Comparison of ENCODE assay signal across 9 mouse cellular contexts in the genomic region with DNA sequence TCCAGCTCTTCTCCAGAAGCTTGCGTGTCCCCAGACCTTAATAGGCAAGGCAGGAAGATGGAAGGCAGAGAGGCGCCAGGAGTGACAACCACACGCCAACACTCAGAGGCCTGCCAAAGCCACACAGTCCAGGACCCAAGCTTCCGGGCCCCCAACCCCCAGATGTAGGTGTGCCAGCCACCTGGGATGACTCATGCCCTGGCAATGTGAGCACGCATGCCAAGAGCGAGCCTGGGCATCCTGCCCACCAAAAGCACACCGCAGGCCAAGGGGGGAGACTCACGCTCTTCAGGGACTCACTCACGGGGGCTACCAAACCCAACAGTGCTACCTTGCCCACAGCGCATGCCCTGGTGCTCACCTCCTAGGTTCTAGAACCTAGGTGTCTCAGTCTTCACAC. TPM values are rescaled to one million over a fixed set of nuclear protein-coding genes. Genes with fewer than 3 reads are reported as not detected.
A peak's percentile ranks its signal among the peaks of the same experiment; 100 is the strongest.
DNase-seq lines count a peak whose midpoint lies in the region; ATAC-seq and TF ChIP-seq lines count a peak whose summit lies in the region.
"Had no signal": no experiment of that assay in that cellular context is flagged by ENCODE, and none has a peak within 500 bp of the region (broad histone marks: within the 10 kb centered on the region; RNA-seq: fewer than 3 reads in every experiment).

No protein-coding gene starts in this region.

- H3K4me2 ChIP-seq in forebrain, postnatal 0 days (ENCODE audit: low read depth): peak overlapping the region; percentile 61; the same call in 1 of the 2 replicates
- peak overlapping the region; percentile 75 for H3K4me2 ChIP-seq in intestine, embryonic 14.5 days (ENCODE audit: low read length)
- peak overlapping the region; percentile 60 for H3K4me2 ChIP-seq in liver, embryonic 12.5 days
- H3K4me2 ChIP-seq in neural tube, embryonic 13.5 days: peak overlapping the region; percentile 69

- no peak for ATAC-seq in forebrain, postnatal 0 days
- no peak for ATAC-seq in intestine, embryonic 14.5 days (replicated peaks; ENCODE audit: low FRiP score, low TSS enrichment, low read depth)
- no peak for ATAC-seq in liver, embryonic 12.5 days
- no peak for ATAC-seq in neural tube, embryonic 13.5 days (ENCODE audit: low read depth)

- H3K4me3 ChIP-seq in forebrain, postnatal 0 days (ENCODE audit: low read depth, low read length): no peak overlapping the region; the same call in 1 of the 2 replicates
- peak overlapping the region; percentile 37 for H3K4me3 ChIP-seq in intestine, embryonic 14.5 days (ENCODE audit: low read depth, low read length)
- H3K4me3 ChIP-seq in liver, embryonic 12.5 days: peak overlapping the region; percentile 36; the same call in 1 of the 2 replicates
- H3K4me3 ChIP-seq in neural tube, embryonic 13.5 days: peak overlapping the region; percentile 41

- peak; percentile 51 for DNase-seq in adrenal gland, adult 2 months
- no peak for DNase-seq in adrenal gland, adult 8-10 months
- DNase-seq in adrenal gland, postnatal 36 days: peak; percentile 20 to 58
- no peak for DNase-seq in forebrain, postnatal 0 days
- DNase-seq in intestine, embryonic 14.5 days (ENCODE audit: low spot score): peak; percentile 58
- peak; percentile 64 to 72 for DNase-seq in urinary bladder, postnatal 4 days (ENCODE audit: low spot score in 2 of 2)

- TF ChIP-seq CTCF in forebrain, postnatal 0 days (IDR thresholded peaks at IDR 0.05; ENCODE audit: low read depth): no peak

- H3K27ac ChIP-seq in forebrain, postnatal 0 days (ENCODE audit: low read depth, low read length): no peak overlapping the region
- no peak overlapping the region for H3K27ac ChIP-seq in intestine, embryonic 14.5 days (ENCODE audit: low read depth)
- H3K27ac ChIP-seq in liver, embryonic 12.5 days: no peak overlapping the region
- no peak overlapping the region for H3K27ac ChIP-seq in neural tube, embryonic 13.5 days (replicated peaks)

- H3K9ac ChIP-seq in forebrain, postnatal 0 days: 0 out of 2 replicates have a peak overlapping the region, but pooled peaks have one; percentile 45
- no peak overlapping the region for H3K9ac ChIP-seq in intestine, embryonic 14.5 days (ENCODE audit: low read length)
- H3K9ac ChIP-seq in liver, embryonic 12.5 days: no peak overlapping the region
- 0 out of 2 replicates have a peak overlapping the region, but pooled peaks have one; percentile 70 for H3K9ac ChIP-seq in neural tube, embryonic 13.5 days

- 40% methylated on average over 10 of the region's 10 CpGs for WGBS in forebrain, postnatal 0 days
- 46% methylated on average over 10 of the region's 10 CpGs for WGBS in intestine, embryonic 14.5 days
- WGBS in liver, embryonic 12.5 days (ENCODE audit: insufficient replicate concordance): 46% methylated on average over 10 of the region's 10 CpGs
- 52% methylated on average over 10 of the region's 10 CpGs for WGBS in neural tube, embryonic 13.5 days

- H3K4me1 ChIP-seq in forebrain, postnatal 0 days (ENCODE audit: insufficient read depth): no peaks in the 10 kb centered on the region; the same call in 1 of the 2 replicates
- H3K4me1 ChIP-seq in intestine, embryonic 14.5 days (replicated peaks; ENCODE audit: control insufficient read depth, insufficient read depth, low read length): peaks cover 12% of the 10 kb centered on the region
- peaks cover 6% of the 10 kb centered on the region; the same call in 1 of the 2 replicates for H3K4me1 ChIP-seq in liver, embryonic 12.5 days
- H3K4me1 ChIP-seq in neural tube, embryonic 13.5 days (replicated peaks): peaks cover 35% of the 10 kb centered on the region

- no peaks in the 10 kb centered on the region for H3K36me3 ChIP-seq in forebrain, postnatal 0 days (ENCODE audit: insufficient read depth)
- no peaks in the 10 kb centered on the region for H3K36me3 ChIP-seq in intestine, embryonic 14.5 days (ENCODE audit: control insufficient read depth, insufficient read depth, low read length)
- H3K36me3 ChIP-seq in liver, embryonic 12.5 days: no peaks in the 10 kb centered on the region
- H3K36me3 ChIP-seq in neural tube, embryonic 13.5 days: no peaks in the 10 kb centered on the region

- no peaks in the 10 kb centered on the region for H3K9me3 ChIP-seq in forebrain, postnatal 0 days (ENCODE audit: low read length)
- H3K9me3 ChIP-seq in intestine, embryonic 14.5 days (ENCODE audit: control insufficient read depth, low read length): no peaks in the 10 kb centered on the region
- no peaks in the 10 kb centered on the region for H3K9me3 ChIP-seq in liver, embryonic 12.5 days (replicated peaks)
- H3K9me3 ChIP-seq in neural tube, embryonic 13.5 days: no peaks in the 10 kb centered on the region

- H3K27me3 ChIP-seq in forebrain, postnatal 0 days (ENCODE audit: insufficient read depth, low read length): peaks cover 13% of the 10 kb centered on the region
- H3K27me3 ChIP-seq in intestine, embryonic 14.5 days (replicated peaks; ENCODE audit: control insufficient read depth, insufficient read depth, low read length): peaks cover 46% of the 10 kb centered on the region
- peaks cover 80% of the 10 kb centered on the region for H3K27me3 ChIP-seq in liver, embryonic 12.5 days (replicated peaks)
- H3K27me3 ChIP-seq in neural tube, embryonic 13.5 days: peaks cover 54% of the 10 kb centered on the region

RNA-seq across cellular contexts. Expression of gene Rnf39, which starts 0.3 kb away (rescaled TPM):
- under 1 TPM; 0.35 to 0.49 TPM for total RNA-seq in adrenal gland, adult 2 months (2021)
- 0.29 and 2.1 TPM in 2 replicates for polyA plus RNA-seq in adrenal gland, adult 2 months (2012; rRNA removed)
- under 1 TPM in 3 of 4 experiments, not detected in 1; 0.15 to 0.51 (median 0.17) TPM for total RNA-seq in adrenal gland, adult 8-10 months (2022)
- under 1 TPM in 1 of 2 experiments, not detected in 1; 0.16 TPM for total RNA-seq in adrenal gland, postnatal 36 days (2021)
- 1.8 and 2.5 TPM in 2 replicates for total RNA-seq in forebrain, postnatal 0 days (2014; rRNA removed)
- 1.1 and 2.4 TPM in 2 replicates for polyA plus RNA-seq in forebrain, postnatal 0 days (2015; fragmentation: Nextera tagmentation; extraction: Ambion mirVana)
- 1.3 and 1.5 TPM in 2 replicates for polyA plus RNA-seq in intestine, embryonic 14.5 days (2014; fragmentation: Nextera tagmentation; extraction: Ambion mirVana)
- polyA plus RNA-seq in liver, embryonic 12.5 days (2016; fragmentation: Nextera tagmentation; extraction: Ambion mirVana): not detected in 2 replicates
- polyA plus RNA-seq in neural tube, embryonic 13.5 days (2015; fragmentation: Nextera tagmentation; extraction: Ambion mirVana): 1.1 and 1.3 TPM in 2 replicates
- total RNA-seq: gastrocnemius, postnatal 36 days had no signal

RNA-seq across cellular contexts. Expression of gene Ppp1r11, which starts 9.2 kb away (rescaled TPM):
- 100 to 1,000 TPM; 104 to 111 TPM for total RNA-seq in adrenal gland, adult 2 months (2021)
- polyA plus RNA-seq in adrenal gland, adult 2 months (2012; rRNA removed): 21.4 and 23.1 TPM in 2 replicates
- total RNA-seq in adrenal gland, adult 8-10 months (2022): 100 to 1,000 TPM in 1 of 4 experiments, 10 to 100 TPM in 3; 74.5 to 104 (median 81.9) TPM
- 100 to 1,000 TPM in 1 of 2 experiments, 10 to 100 TPM in 1; 91.8 to 102 TPM for total RNA-seq in adrenal gland, postnatal 36 days (2021)
- total RNA-seq in forebrain, postnatal 0 days (2014; rRNA removed): 72.3 and 82.2 TPM in 2 replicates
- 157 and 183 TPM in 2 replicates for polyA plus RNA-seq in forebrain, postnatal 0 days (2015; fragmentation: Nextera tagmentation; extraction: Ambion mirVana)
- polyA plus RNA-seq in intestine, embryonic 14.5 days (2014; fragmentation: Nextera tagmentation; extraction: Ambion mirVana): 120 and 132 TPM in 2 replicates
- polyA plus RNA-seq in liver, embryonic 12.5 days (2016; fragmentation: Nextera tagmentation; extraction: Ambion mirVana): 44.5 and 47.3 TPM in 2 replicates
- 181 and 191 TPM in 2 replicates for polyA plus RNA-seq in neural tube, embryonic 13.5 days (2015; fragmentation: Nextera tagmentation; extraction: Ambion mirVana)

RNA-seq across cellular contexts. Expression of gene Znrd1, which starts 16.0 kb away (rescaled TPM):
- total RNA-seq in adrenal gland, adult 2 months (2021): 10 to 100 TPM; 41.1 to 41.6 TPM
- polyA plus RNA-seq in adrenal gland, adult 2 months (2012; rRNA removed): 11.6 and 12.8 TPM in 2 replicates
- total RNA-seq in adrenal gland, adult 8-10 months (2022): 10 to 100 TPM; 39.0 to 48.4 (median 43.6) TPM
- total RNA-seq in adrenal gland, postnatal 36 days (2021): 10 to 100 TPM; 44.2 to 45.0 TPM
- total RNA-seq in forebrain, postnatal 0 days (2014; rRNA removed): 28.6 and 35.0 TPM in 2 replicates
- polyA plus RNA-seq in forebrain, postnatal 0 days (2015; fragmentation: Nextera tagmentation; extraction: Ambion mirVana): 48.8 and 56.5 TPM in 2 replicates
- polyA plus RNA-seq in intestine, embryonic 14.5 days (2014; fragmentation: Nextera tagmentation; extraction: Ambion mirVana): 88.7 and 91.2 TPM in 2 replicates
- polyA plus RNA-seq in liver, embryonic 12.5 days (2016; fragmentation: Nextera tagmentation; extraction: Ambion mirVana): 32.7 and 33.5 TPM in 2 replicates
- polyA plus RNA-seq in neural tube, embryonic 13.5 days (2015; fragmentation: Nextera tagmentation; extraction: Ambion mirVana): 71.7 and 72.7 TPM in 2 replicates

RNA-seq across cellular contexts. Expression of gene Znrd1as, which starts 16.0 kb away (rescaled TPM):
- total RNA-seq in adrenal gland, adult 2 months (2021): 10 to 100 TPM; 12.4 to 14.8 TPM
- 0.32 and 0.57 TPM in 2 replicates for polyA plus RNA-seq in adrenal gland, adult 2 months (2012; rRNA removed)
- 10 to 100 TPM; 10.8 to 13.1 (median 11.9) TPM for total RNA-seq in adrenal gland, adult 8-10 months (2022)
- total RNA-seq in adrenal gland, postnatal 36 days (2021): 10 to 100 TPM in 1 of 2 experiments, 1 to 10 TPM in 1; 9.0 to 13.6 TPM
- total RNA-seq in forebrain, postnatal 0 days (2014; rRNA removed): 2.0 and 3.4 TPM in 2 replicates
- polyA plus RNA-seq in forebrain, postnatal 0 days (2015; fragmentation: Nextera tagmentation; extraction: Ambion mirVana): 2.6 and 3.7 TPM in 2 replicates
- polyA plus RNA-seq in intestine, embryonic 14.5 days (2014; fragmentation: Nextera tagmentation; extraction: Ambion mirVana): 4.9 and 6.6 TPM in 2 replicates
- polyA plus RNA-seq in liver, embryonic 12.5 days (2016; fragmentation: Nextera tagmentation; extraction: Ambion mirVana): 3.9 and 5.2 TPM in 2 replicates
- 5.8 and 6.4 TPM in 2 replicates for polyA plus RNA-seq in neural tube, embryonic 13.5 days (2015; fragmentation: Nextera tagmentation; extraction: Ambion mirVana)

RNA-seq across cellular contexts. Expression of gene 2410137M14Rik, which starts 38.6 kb away (rescaled TPM):
- total RNA-seq in adrenal gland, adult 2 months (2021): not detected
- polyA plus RNA-seq in adrenal gland, adult 2 months (2012; rRNA removed): not detected in 2 replicates
- not detected for total RNA-seq in adrenal gland, adult 8-10 months (2022)
- not detected for total RNA-seq in adrenal gland, postnatal 36 days (2021)
- 0.38 TPM in 1 of 2 replicates, not detected in the other for total RNA-seq in forebrain, postnatal 0 days (2014; rRNA removed)
- 0.36 TPM in 1 of 2 replicates, not detected in the other for polyA plus RNA-seq in forebrain, postnatal 0 days (2015; fragmentation: Nextera tagmentation; extraction: Ambion mirVana)
- polyA plus RNA-seq in intestine, embryonic 14.5 days (2014; fragmentation: Nextera tagmentation; extraction: Ambion mirVana): not detected in 2 replicates
- polyA plus RNA-seq in liver, embryonic 12.5 days (2016; fragmentation: Nextera tagmentation; extraction: Ambion mirVana): not detected in 2 replicates
- polyA plus RNA-seq in neural tube, embryonic 13.5 days (2015; fragmentation: Nextera tagmentation; extraction: Ambion mirVana): 0.31 TPM in 1 of 2 replicates, not detected in the other
- total RNA-seq: gastrocnemius, postnatal 36 days had no signal

Comparison
In these comparisons a context has a peak if more than half of its experiments do, and no peak if none do; other contexts are left out.
1. DNase-seq: peak in adrenal gland, adult 2 months (single experiment), adrenal gland, postnatal 36 days (2 of 2), intestine, embryonic 14.5 days (single experiment) and urinary bladder, postnatal 4 days (2 of 2); none in adrenal gland, adult 8-10 months (single experiment) and forebrain, postnatal 0 days (single experiment).
2. H3K9ac ChIP-seq: peak in forebrain, postnatal 0 days (single experiment) and neural tube, embryonic 13.5 days (single experiment); none in intestine, embryonic 14.5 days (single experiment) and liver, embryonic 12.5 days (single experiment).
3. Peak in every context shown above with its lines, with median percentiles within 50 percentile points of each other: H3K4me2 ChIP-seq.